ENCODE assay signal across 8 mouse cellular contexts in the genomic region with DNA sequence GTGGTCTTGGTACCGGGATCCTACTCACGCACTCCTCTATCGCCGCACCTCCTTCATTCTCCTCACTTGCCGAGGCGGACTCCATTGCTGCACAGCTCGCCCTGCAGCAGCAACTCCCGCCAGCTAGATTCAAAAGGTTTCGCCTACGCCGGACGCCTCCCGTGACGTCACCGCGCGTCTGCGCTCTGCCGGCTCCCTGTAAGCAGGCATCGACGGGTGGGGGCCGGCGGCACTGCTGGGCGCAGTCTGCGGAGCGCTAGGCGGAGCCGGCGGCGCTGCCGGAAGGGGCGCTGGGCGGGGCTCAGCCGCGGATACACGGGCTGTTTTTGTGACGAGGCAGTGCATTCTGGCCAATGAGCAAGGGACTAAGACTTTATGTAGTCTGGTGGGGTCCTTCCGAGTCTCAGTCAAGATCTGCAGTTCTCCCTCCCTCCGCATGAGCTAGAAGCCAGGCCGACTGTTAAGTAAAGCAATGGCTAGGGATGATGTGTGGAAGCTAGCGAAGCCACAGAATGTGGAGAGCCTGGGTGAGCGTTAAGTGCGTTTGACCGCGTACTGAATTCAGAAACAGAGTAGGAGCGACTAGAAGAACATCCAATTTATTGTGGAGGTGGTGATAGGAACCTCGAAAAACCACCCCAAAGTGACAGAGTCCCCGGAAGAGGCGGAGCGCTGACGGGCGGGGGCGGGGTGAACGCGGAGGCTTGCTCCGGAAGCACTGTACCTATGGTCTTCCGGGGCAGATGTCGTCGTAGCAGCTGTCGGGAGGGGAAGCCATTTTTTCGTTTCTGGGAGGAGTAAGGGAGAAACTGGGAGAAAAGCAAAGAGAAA. TPM values are rescaled to one million over a fixed set of nuclear protein-coding genes. Genes with fewer than 3 reads are reported as not detected.
A peak's percentile ranks its signal among the peaks of the same experiment; 100 is the strongest.
DNase-seq lines count a peak whose midpoint lies in the region; ATAC-seq and TF ChIP-seq lines count a peak whose summit lies in the region.

A gene (minus strand): TSS at position 248 of the 831 bp plus-strand sequence.
A gene (plus strand): TSS at position 593 of the 831 bp plus-strand sequence.

- DNase-seq in CD8-positive naive resting alpha-beta T cell, adult 2 months (ENCODE audit: low read depth in 2 of 2, low spot score in 2 of 2), result peak; percentile 93 to 96
- DNase-seq in c-Kit-positive CD71-negative TER-119-negative erythroid progenitor cells, embryonic 14.5 days (ENCODE audit: low read depth), result peak; percentile 91
- peak; percentile 94 for DNase-seq in forebrain, embryonic 10.5 days (ENCODE audit: extremely low spot score, low spot score)
- DNase-seq in kidney, postnatal 25 days, result peak; percentile 97 to 99
- DNase-seq in liver, embryonic 14.5 days (ENCODE audit: low read depth in 3 of 3, low spot score in 3 of 3), result peak; percentile 92 to 95 (median 94)
- peak; percentile 99 for DNase-seq in neural tube, embryonic 11.5 days (ENCODE audit: low spot score)
- DNase-seq in stomach, postnatal 0 days (ENCODE audit: low spot score), result peak; percentile 98

- H3K9ac ChIP-seq in heart, embryonic 15.5 days, result peak within 1 kb of the TSS; percentile 64
- H3K9ac ChIP-seq in liver, embryonic 14.5 days (replicated peaks), result peak within 1 kb of the TSS; percentile 89
- H3K9ac ChIP-seq in neural tube, embryonic 11.5 days (ENCODE audit: low read length), result peak within 1 kb of the TSS; percentile 84
- peak within 1 kb of the TSS; percentile 81 for H3K9ac ChIP-seq in stomach, postnatal 0 days (ENCODE audit: low read length)

- under 1% methylated on average over 61 of the region's 61 CpGs for WGBS in forebrain, embryonic 10.5 days
- WGBS in heart, embryonic 15.5 days, result under 1% methylated on average over 61 of the region's 61 CpGs
- WGBS in liver, embryonic 14.5 days (ENCODE audit: insufficient replicate concordance), result under 1% methylated on average over 61 of the region's 61 CpGs
- under 1% methylated on average over 61 of the region's 61 CpGs for WGBS in neural tube, embryonic 11.5 days
- WGBS in stomach, postnatal 0 days, result 1% methylated on average over 61 of the region's 61 CpGs

- no peak; the same call in 1 of the 2 replicates for TF ChIP-seq CTCF in liver, embryonic 14.5 days (IDR thresholded peaks at IDR 0.05; ENCODE audit: low read depth)
- peak; percentile 47 for TF ChIP-seq CTCF in stomach, postnatal 0 days (IDR thresholded peaks at IDR 0.05; ENCODE audit: low read depth)

- no peak for TF ChIP-seq EP300 in liver, embryonic 14.5 days (IDR thresholded peaks at IDR 0.05; ENCODE audit: low read depth)
- TF ChIP-seq EP300 in stomach, postnatal 0 days (optimal IDR thresholded peaks at IDR 0.05), result peak; percentile 76

- peak within 1 kb of the TSS; percentile 80 for H3K4me3 ChIP-seq in forebrain, embryonic 10.5 days
- H3K4me3 ChIP-seq in heart, embryonic 15.5 days, result peak within 1 kb of the TSS; percentile 66
- H3K4me3 ChIP-seq in liver, embryonic 14.5 days (ENCODE audit: insufficient read depth in 1 of 2, low read depth in 2 of 2, low read length in 2 of 2), result peak within 1 kb of the TSS; percentile 73 to 99
- peak within 1 kb of the TSS; percentile 89 for H3K4me3 ChIP-seq in neural tube, embryonic 11.5 days (ENCODE audit: low read depth, low read length)
- H3K4me3 ChIP-seq in stomach, postnatal 0 days (ENCODE audit: low read depth, low read length), result peak within 1 kb of the TSS; percentile 75

- H3K4me1 ChIP-seq in forebrain, embryonic 10.5 days, result peaks cover 32% of the 10 kb centered on the region
- peaks cover 29% of the 10 kb centered on the region for H3K4me1 ChIP-seq in heart, embryonic 15.5 days (replicated peaks)
- peaks cover 12 to 17% of the 10 kb centered on the region in 2 experiments for H3K4me1 ChIP-seq in liver, embryonic 14.5 days (replicated peaks; ENCODE audit: control insufficient read depth in 2 of 2, insufficient read depth in 2 of 2, low read length in 1 of 2)
- peaks cover 7% of the 10 kb centered on the region for H3K4me1 ChIP-seq in neural tube, embryonic 11.5 days (ENCODE audit: control insufficient read depth, insufficient read depth, low read length)
- H3K4me1 ChIP-seq in stomach, postnatal 0 days (replicated peaks; ENCODE audit: control insufficient read depth, insufficient read depth), result peaks cover 3% of the 10 kb centered on the region; the same call in 1 of the 2 replicates

- H3K27ac ChIP-seq in forebrain, embryonic 10.5 days, result peak within 1 kb of the TSS; percentile 93
- peak within 1 kb of the TSS; percentile 100 for H3K27ac ChIP-seq in heart, embryonic 15.5 days
- H3K27ac ChIP-seq in liver, embryonic 14.5 days, result peak within 1 kb of the TSS; percentile 98
- H3K27ac ChIP-seq in neural tube, embryonic 11.5 days (ENCODE audit: low read depth, low read length), result peak within 1 kb of the TSS; percentile 95
- H3K27ac ChIP-seq in stomach, postnatal 0 days (replicated peaks), result peak within 1 kb of the TSS; percentile 100

- peaks cover 25% of the 10 kb centered on the region for H3K36me3 ChIP-seq in forebrain, embryonic 10.5 days (replicated peaks)
- no peaks in the 10 kb centered on the region for H3K36me3 ChIP-seq in heart, embryonic 15.5 days
- H3K36me3 ChIP-seq in liver, embryonic 14.5 days (replicated peaks; ENCODE audit: control insufficient read depth, insufficient read depth, low read depth), result no peaks in the 10 kb centered on the region
- H3K36me3 ChIP-seq in neural tube, embryonic 11.5 days (ENCODE audit: control insufficient read depth, insufficient read depth, low read length), result no peaks in the 10 kb centered on the region
- H3K36me3 ChIP-seq in stomach, postnatal 0 days (ENCODE audit: control insufficient read depth, insufficient read depth, low read length), result no peaks in the 10 kb centered on the region

- peak; percentile 99 for ATAC-seq in heart, embryonic 15.5 days (replicated peaks; ENCODE audit: insufficient number of reproducible peaks, insufficient read depth, low FRiP score, low read depth)
- ATAC-seq in liver, embryonic 14.5 days (ENCODE audit: insufficient read depth), result peak; percentile 97
- ATAC-seq in neural tube, embryonic 11.5 days (ENCODE audit: insufficient read depth, low FRiP score, low TSS enrichment), result peak; percentile 97
- peak; percentile 99 for ATAC-seq in stomach, postnatal 0 days (ENCODE audit: low FRiP score, low TSS enrichment)

- no peaks in the 10 kb centered on the region for H3K27me3 ChIP-seq in forebrain, embryonic 10.5 days (ENCODE audit: poor library complexity, severe bottlenecking)
- H3K27me3 ChIP-seq in heart, embryonic 15.5 days, result no peaks in the 10 kb centered on the region
- H3K27me3 ChIP-seq in liver, embryonic 14.5 days (ENCODE audit: control insufficient read depth, insufficient read depth, low read length), result no peaks in the 10 kb centered on the region
- H3K27me3 ChIP-seq in neural tube, embryonic 11.5 days (ENCODE audit: control insufficient read depth, insufficient read depth, low read length), result no peaks in the 10 kb centered on the region
- no peaks in the 10 kb centered on the region for H3K27me3 ChIP-seq in stomach, postnatal 0 days (ENCODE audit: control insufficient read depth, insufficient read depth, low read length)

- no peaks in the 10 kb centered on the region for H3K9me3 ChIP-seq in forebrain, embryonic 10.5 days
- no peaks in the 10 kb centered on the region for H3K9me3 ChIP-seq in heart, embryonic 15.5 days (replicated peaks)
- no peaks in the 10 kb centered on the region for H3K9me3 ChIP-seq in liver, embryonic 14.5 days (ENCODE audit: control insufficient read depth, low read length)
- no peaks in the 10 kb centered on the region for H3K9me3 ChIP-seq in neural tube, embryonic 11.5 days (ENCODE audit: control insufficient read depth, low read length)
- H3K9me3 ChIP-seq in stomach, postnatal 0 days (ENCODE audit: control insufficient read depth, low read length), result no peaks in the 10 kb centered on the region

- peak within 1 kb of the TSS; percentile 86 for H3K4me2 ChIP-seq in heart, embryonic 15.5 days
- peak within 1 kb of the TSS; percentile 80 for H3K4me2 ChIP-seq in liver, embryonic 14.5 days (ENCODE audit: low read depth)
- peak within 1 kb of the TSS; percentile 81 for H3K4me2 ChIP-seq in neural tube, embryonic 11.5 days (ENCODE audit: low read depth)
- peak within 1 kb of the TSS; percentile 88 for H3K4me2 ChIP-seq in stomach, postnatal 0 days (replicated peaks; ENCODE audit: low read depth)

RNA-seq across cellular contexts. Expression of the first gene that starts in this region (rescaled TPM):
- polyA plus RNA-seq in forebrain, embryonic 10.5 days (2016; fragmentation: Nextera tagmentation; extraction: Ambion mirVana), result 19.5 and 20.3 TPM in 2 replicates
- 6.6 and 7.9 TPM in 2 replicates for polyA plus RNA-seq in heart, embryonic 15.5 days (2015; fragmentation: Nextera tagmentation; extraction: Ambion mirVana)
- 1.9 and 3.1 TPM in 2 replicates for polyA plus RNA-seq in liver, embryonic 14.5 days (2012; rRNA removed)
- 6.3 and 7.2 TPM in 2 replicates for polyA plus RNA-seq in liver, embryonic 14.5 days (2014; fragmentation: Nextera tagmentation; extraction: Ambion mirVana)
- polyA plus RNA-seq in neural tube, embryonic 11.5 days (2014; fragmentation: Nextera tagmentation; extraction: Ambion mirVana), result 10.0 and 13.4 TPM in 2 replicates
- 2.3 and 3.0 TPM in 2 replicates for polyA plus RNA-seq in stomach, postnatal 0 days (2015; fragmentation: Nextera tagmentation; extraction: Ambion mirVana)

RNA-seq across cellular contexts. Expression of the second gene that starts in this region (rescaled TPM):
- polyA plus RNA-seq in forebrain, embryonic 10.5 days (2016; fragmentation: Nextera tagmentation; extraction: Ambion mirVana), result 72.2 and 74.7 TPM in 2 replicates
- polyA plus RNA-seq in heart, embryonic 15.5 days (2015; fragmentation: Nextera tagmentation; extraction: Ambion mirVana), result 44.9 and 47.0 TPM in 2 replicates
- 6.9 and 14.4 TPM in 2 replicates for polyA plus RNA-seq in liver, embryonic 14.5 days (2012; rRNA removed)
- polyA plus RNA-seq in liver, embryonic 14.5 days (2014; fragmentation: Nextera tagmentation; extraction: Ambion mirVana), result 34.6 and 36.4 TPM in 2 replicates
- 79.2 and 84.1 TPM in 2 replicates for polyA plus RNA-seq in neural tube, embryonic 11.5 days (2014; fragmentation: Nextera tagmentation; extraction: Ambion mirVana)
- 42.0 and 44.9 TPM in 2 replicates for polyA plus RNA-seq in stomach, postnatal 0 days (2015; fragmentation: Nextera tagmentation; extraction: Ambion mirVana)

Comparison
In these comparisons a context has a peak if more than half of its experiments do, and no peak if none do; other contexts are left out.
1. Peak in every context shown above with its lines: DNase-seq, ATAC-seq, H3K4me3 ChIP-seq and H3K27ac ChIP-seq.